Mouse (Mus musculus) left cerebral cortex, postnatal 36 days (tissue): Measurements from ENCODE around the gene E130311K13Rik. TPM values are rescaled to one million over a fixed set of nuclear protein-coding genes. Genes with fewer than 3 reads are reported as not detected.

Source experiments
- DNase-seq, 2 experiments: peaks; one replicate each; pipeline ENCODE4 v3.0.0; 2021 to 2022; ENCODE audit warnings: low spot score in 2 of 2, mixed read lengths in 1 of 2
- intact Hi-C: fragments of 180-260 bp; cut with DNase I; formaldehyde crosslinking; loops from one replicate; pipeline ENCODE4 v1.15.1; 2025
- total RNA-seq, 2 experiments: library from RNA; stranded (reverse); gene quantifications; 2 replicates each; pipeline ENCODE4 v1.2.3; 2021

E130311K13Rik gene
- total RNA-seq, result 10 to 100 TPM; 12.1 to 14.1 TPM

- DNase-seq, result peak; percentile 88 to 90
- intact Hi-C loops, result loop anchor here (5.0 kb wide), 1 partner anchor 372 kb away; no protein-coding TSS in a partner anchor
Measured at GRCm38 (mm10) chr3:63928878-63929859, at the start of gene E130311K13Rik. TSS of gene E130311K13Rik (minus strand) at chr3:63929472.

GRCm38 (mm10) chr3:63977895-63978294, 48.6 kb upstream of the E130311K13Rik start:
- DNase-seq, result no peak
- intact Hi-C loops, result no loop called here

GRCm38 (mm10) chr3:63975955-63976908, 47.0 kb upstream of the E130311K13Rik start, which contains the start of gene Gmps:
TSS of gene Gmps (plus strand) at chr3:63976106.
- intact Hi-C loops, result no loop called here
- peak; percentile 88 to 89 for DNase-seq

GRCm38 (mm10) chr3:63965929-63966328, 36.7 kb upstream of the E130311K13Rik start:
- intact Hi-C loops, result no loop called here

GRCm38 (mm10) chr3:63964922-63965249, 35.6 kb upstream of the E130311K13Rik start:
- DNase-seq, result no peak
- intact Hi-C loops, result no loop called here

More at GRCm38 (mm10) chr3:63965929-63966328, 36.7 kb upstream of the E130311K13Rik start:
- no peak for DNase-seq

GRCm38 (mm10) chr3:63964100-63964921, 35.0 kb upstream of the E130311K13Rik start, which contains the start of gene Slc33a1:
TSS of gene Slc33a1 (minus strand) at chr3:63964768.
- intact Hi-C loops, result no loop called here
- DNase-seq, result peak; percentile 99 to 100

- intact Hi-C loops, result no loop called here
- peak in 1 of 2 experiments; percentile 7 for DNase-seq
Measured at GRCm38 (mm10) chr3:63963421-63964099, 34.3 kb upstream of the E130311K13Rik start.

GRCm38 (mm10) chr3:63949837-63950236, 20.6 kb upstream of the E130311K13Rik start:
- intact Hi-C loops, result no loop called here
- DNase-seq, result no peak

- peak; percentile 26 to 44 for DNase-seq
- intact Hi-C loops, result no loop called here
Measured at GRCm38 (mm10) chr3:63941204-63941850, 12.1 kb upstream of the E130311K13Rik start.

GRCm38 (mm10) chr3:63938928-63939327, 9.7 kb upstream of the E130311K13Rik start:
- intact Hi-C loops, result no loop called here
- no peak for DNase-seq

- intact Hi-C loops, result no loop called here
- no peak for DNase-seq
Measured at GRCm38 (mm10) chr3:63919634-63920033, 9.6 kb downstream of the E130311K13Rik start.

- no peak for DNase-seq
- intact Hi-C loops, result no loop called here
Measured at GRCm38 (mm10) chr3:63910301-63910700, 19.0 kb downstream of the E130311K13Rik start.

- intact Hi-C loops, result no loop called here
- DNase-seq, result no peak
Measured at GRCm38 (mm10) chr3:63905241-63905640, 24.0 kb downstream of the E130311K13Rik start.

- intact Hi-C loops, result no loop called here
- DNase-seq, result no peak
Measured at GRCm38 (mm10) chr3:63904157-63904556, 25.1 kb downstream of the E130311K13Rik start.

GRCm38 (mm10) chr3:63900021-63900571, 29.2 kb downstream of the E130311K13Rik start:
- intact Hi-C loops, result no loop called here
- DNase-seq, result no peak

- DNase-seq, result peak; percentile 9 to 15
- intact Hi-C loops, result no loop called here
Measured at GRCm38 (mm10) chr3:63899309-63899695, 30.0 kb downstream of the E130311K13Rik start, which contains the start of gene Plch1. TSS of gene Plch1 (minus strand) at chr3:63899472.

- DNase-seq, result peak; percentile 77
- intact Hi-C loops, result no loop called here
Measured at GRCm38 (mm10) chr3:63898581-63899308, 30.5 kb downstream of the E130311K13Rik start.
